Mouse (Mus musculus): ENCODE results near the gene Sltm. TPM values are rescaled to one million over a fixed set of nuclear protein-coding genes. Genes with fewer than 3 reads are reported as not detected.
"Not testable (repeated sequence)": the region's sequence is repeated elsewhere in the genome, so short reads cannot be mapped to it uniquely, and the experiment has no call there.

Gene Sltm
- polyA plus RNA-seq, 1 experiment from 2014 or later: 71.6 TPM

GRCm38 (mm10) chr9:70543985-70544384 lies 1.4 kb downstream of the Sltm start:
- H3K9me3 ChIP-seq (ENCODE audit: control insufficient read depth, low read length): no peaks in the 10 kb centered on the region
- no peak overlapping the region for H3K27ac ChIP-seq (ENCODE audit: low read depth, low read length)
- H3K4me2 ChIP-seq (replicated peaks; ENCODE audit: low read depth, low read length): peak overlapping the region; percentile 68
- peaks cover 8% of the 10 kb centered on the region; the same call in 1 of the 2 replicates for H3K4me1 ChIP-seq (ENCODE audit: control insufficient read depth, insufficient read depth, low read length)
- peak overlapping the region; percentile 96 for H3K4me3 ChIP-seq (ENCODE audit: low read length)
- H3K36me3 ChIP-seq (ENCODE audit: control insufficient read depth, insufficient read depth, low read length): peaks cover 8% of the 10 kb centered on the region; the same call in 1 of the 2 replicates
- H3K27me3 ChIP-seq (ENCODE audit: control insufficient read depth, insufficient read depth, low read length): no peaks in the 10 kb centered on the region
- peak overlapping the region; percentile 96; the same call in 1 of the 2 replicates for H3K9ac ChIP-seq (ENCODE audit: low read depth, low read length)
- 67% methylated on average over 5 of the region's 5 CpGs for WGBS
- ATAC-seq (ENCODE audit: low FRiP score, low TSS enrichment): no peak

DNA sequence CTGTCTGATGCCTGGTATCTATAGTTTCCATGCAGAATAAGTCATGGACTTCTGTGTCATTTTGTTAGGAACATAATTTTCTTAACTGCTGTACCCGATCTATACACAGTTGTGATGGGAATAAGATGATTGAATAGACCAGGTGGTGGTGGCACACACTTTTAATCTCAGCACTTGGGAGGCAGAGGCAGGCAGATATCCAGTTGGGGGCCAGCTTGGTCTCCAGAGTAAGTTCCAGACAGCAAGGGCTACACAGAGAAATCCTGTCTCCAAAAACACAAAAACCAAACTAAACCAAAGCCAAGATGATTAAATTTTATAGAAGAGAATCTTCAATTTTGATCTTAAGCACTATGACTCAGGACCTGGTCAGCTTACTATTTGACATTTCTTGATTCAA lies 2.3 kb downstream of the Sltm start:
- no peaks in the 10 kb centered on the region for H3K27me3 ChIP-seq (ENCODE audit: control insufficient read depth, insufficient read depth, low read length)
- peaks cover 8% of the 10 kb centered on the region; the same call in 1 of the 2 replicates for H3K36me3 ChIP-seq (ENCODE audit: control insufficient read depth, insufficient read depth, low read length)
- H3K9ac ChIP-seq (ENCODE audit: low read depth, low read length): no peak overlapping the region
- H3K4me2 ChIP-seq (replicated peaks; ENCODE audit: low read depth, low read length): no peak overlapping the region
- no peaks in the 10 kb centered on the region for H3K9me3 ChIP-seq (ENCODE audit: control insufficient read depth, low read length)
- no peak for ATAC-seq (ENCODE audit: low FRiP score, low TSS enrichment)
- H3K27ac ChIP-seq (ENCODE audit: low read depth, low read length): no peak overlapping the region
- H3K4me1 ChIP-seq (ENCODE audit: control insufficient read depth, insufficient read depth, low read length): peaks cover 8% of the 10 kb centered on the region; the same call in 1 of the 2 replicates
- 83% methylated on average over 1 of the region's 1 CpGs for WGBS
- H3K4me3 ChIP-seq (ENCODE audit: low read length): no peak overlapping the region

- peaks cover 12% of the 10 kb centered on the region; the same call in 1 of the 2 replicates for H3K36me3 ChIP-seq (ENCODE audit: control insufficient read depth, insufficient read depth, low read length)
- H3K9ac ChIP-seq (ENCODE audit: low read depth, low read length); H3K9me3 ChIP-seq (ENCODE audit: control insufficient read depth, low read length); ATAC-seq (ENCODE audit: low FRiP score, low TSS enrichment); H3K4me3 ChIP-seq (ENCODE audit: low read length); H3K4me2 ChIP-seq (replicated peaks; ENCODE audit: low read depth, low read length); H3K4me1 ChIP-seq (ENCODE audit: control insufficient read depth, insufficient read depth, low read length); H3K27me3 ChIP-seq (ENCODE audit: control insufficient read depth, insufficient read depth, low read length); H3K27ac ChIP-seq (ENCODE audit: low read depth, low read length): not testable (repeated sequence)
- WGBS: 86% methylated on average over 2 of the region's 3 CpGs
Measured at GRCm38 (mm10) chr9:70546576-70546975, 4.0 kb downstream of the Sltm start.

DNA sequence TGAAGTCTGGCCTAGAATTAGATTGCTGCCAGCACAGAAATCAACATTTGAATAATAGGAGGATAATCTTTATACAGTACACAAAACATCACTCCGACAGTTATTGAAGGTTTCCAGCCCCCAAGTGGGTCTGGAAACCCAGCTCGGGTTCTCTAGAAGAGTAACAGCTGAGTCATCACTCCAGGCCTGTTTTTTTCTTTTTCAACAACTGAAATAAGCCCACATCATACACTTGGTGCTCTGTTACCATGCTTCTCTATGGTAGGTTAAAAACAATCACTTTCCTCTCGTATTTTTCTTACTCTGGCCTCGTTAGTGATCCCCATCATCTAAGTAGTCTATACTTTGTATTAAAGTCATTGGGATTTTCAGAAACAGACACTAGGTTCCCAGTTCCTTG lies 5.8 kb downstream of the Sltm start:
- WGBS: 91% methylated on average over 4 of the region's 4 CpGs
- no peaks in the 10 kb centered on the region for H3K27me3 ChIP-seq (ENCODE audit: control insufficient read depth, insufficient read depth, low read length)
- H3K4me1 ChIP-seq (ENCODE audit: control insufficient read depth, insufficient read depth, low read length): peaks cover 8% of the 10 kb centered on the region; the same call in 1 of the 2 replicates
- H3K9me3 ChIP-seq (ENCODE audit: control insufficient read depth, low read length): peaks cover 5% of the 10 kb centered on the region; the same call in 1 of the 2 replicates
- H3K27ac ChIP-seq (ENCODE audit: low read depth, low read length): no peak overlapping the region
- H3K4me2 ChIP-seq (replicated peaks; ENCODE audit: low read depth, low read length): no peak overlapping the region
- ATAC-seq (ENCODE audit: low FRiP score, low TSS enrichment): no peak
- peaks cover 12% of the 10 kb centered on the region; the same call in 1 of the 2 replicates for H3K36me3 ChIP-seq (ENCODE audit: control insufficient read depth, insufficient read depth, low read length)
- no peak overlapping the region for H3K9ac ChIP-seq (ENCODE audit: low read depth, low read length)
- no peak overlapping the region for H3K4me3 ChIP-seq (ENCODE audit: low read length)

DNA sequence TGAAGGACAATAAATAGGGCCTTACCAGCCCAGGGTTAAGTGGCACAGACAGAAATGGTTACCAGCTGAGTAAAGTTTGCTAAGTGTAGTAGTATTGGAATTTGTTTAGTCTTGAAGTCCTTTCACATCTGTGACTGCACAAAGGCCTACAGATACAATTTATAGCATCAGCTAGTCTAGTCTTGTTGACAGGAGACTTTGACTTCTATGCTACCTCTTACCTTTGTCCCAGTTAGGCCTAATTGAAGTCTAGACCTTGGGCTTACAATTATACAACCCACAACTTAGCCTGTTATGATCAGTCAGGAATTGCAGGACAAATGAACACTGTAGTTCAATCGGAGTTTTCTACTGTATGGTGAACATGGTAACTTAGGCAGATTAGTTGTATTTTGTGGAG lies 9.0 kb downstream of the Sltm start:
- H3K9ac ChIP-seq (ENCODE audit: low read depth, low read length): no peak overlapping the region
- H3K9me3 ChIP-seq (ENCODE audit: control insufficient read depth, low read length): peaks cover 5% of the 10 kb centered on the region; the same call in 1 of the 2 replicates
- no peak for ATAC-seq (ENCODE audit: low FRiP score, low TSS enrichment)
- H3K27ac ChIP-seq (ENCODE audit: low read depth, low read length): no peak overlapping the region
- no peaks in the 10 kb centered on the region for H3K27me3 ChIP-seq (ENCODE audit: control insufficient read depth, insufficient read depth, low read length)
- H3K4me2 ChIP-seq (replicated peaks; ENCODE audit: low read depth, low read length): no peak overlapping the region
- H3K4me1 ChIP-seq (ENCODE audit: control insufficient read depth, insufficient read depth, low read length): no peaks in the 10 kb centered on the region
- peaks cover 15% of the 10 kb centered on the region; the same call in 1 of the 2 replicates for H3K36me3 ChIP-seq (ENCODE audit: control insufficient read depth, insufficient read depth, low read length)
- no peak overlapping the region for H3K4me3 ChIP-seq (ENCODE audit: low read length)
- 94% methylated on average over 1 of the region's 1 CpGs for WGBS

GRCm38 (mm10) chr9:70552233-70552632 lies 9.7 kb downstream of the Sltm start:
- H3K27ac ChIP-seq (ENCODE audit: low read depth, low read length); H3K4me1 ChIP-seq (ENCODE audit: control insufficient read depth, insufficient read depth, low read length); H3K4me3 ChIP-seq (ENCODE audit: low read length); H3K27me3 ChIP-seq (ENCODE audit: control insufficient read depth, insufficient read depth, low read length); H3K9ac ChIP-seq (ENCODE audit: low read depth, low read length); H3K9me3 ChIP-seq (ENCODE audit: control insufficient read depth, low read length); ATAC-seq (ENCODE audit: low FRiP score, low TSS enrichment); H3K4me2 ChIP-seq (replicated peaks; ENCODE audit: low read depth, low read length): not testable (repeated sequence)
- 91% methylated on average over 2 of the region's 2 CpGs for WGBS
- peaks cover 15% of the 10 kb centered on the region; the same call in 1 of the 2 replicates for H3K36me3 ChIP-seq (ENCODE audit: control insufficient read depth, insufficient read depth, low read length)

DNA sequence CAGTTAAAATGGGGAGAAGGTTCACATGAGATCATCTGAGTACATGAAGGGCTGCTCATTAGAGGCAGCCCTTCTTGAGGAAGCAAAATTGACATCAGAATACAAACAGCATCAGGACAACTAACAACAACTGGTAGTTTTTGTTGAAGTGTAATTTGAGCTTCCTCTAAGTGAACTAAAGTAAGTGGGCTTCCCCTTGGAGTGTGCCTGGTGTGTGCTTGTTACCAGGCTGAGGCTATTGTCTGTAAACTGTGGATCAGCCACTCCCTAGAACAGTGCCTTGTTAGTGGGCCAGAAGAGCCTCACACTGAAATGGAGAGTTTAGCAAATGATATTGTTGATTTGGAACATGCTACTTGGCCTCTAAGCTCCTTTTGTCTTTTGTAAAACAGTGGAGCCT lies 12.9 kb downstream of the Sltm start:
- Histone ChIP-seq H3K27ac (ENCODE audit: low read depth, low read length) (no peak overlapping the region), H3K4me2 (replicated peaks; ENCODE audit: low read depth, low read length) (no peak overlapping the region), H3K27me3 (ENCODE audit: control insufficient read depth, insufficient read depth, low read length) (no peaks in the 10 kb centered on the region), H3K4me1 (ENCODE audit: control insufficient read depth, insufficient read depth, low read length) (no peaks in the 10 kb centered on the region), H3K4me3 (ENCODE audit: low read length) (no peak overlapping the region), H3K9ac (ENCODE audit: low read depth, low read length) (no peak overlapping the region), H3K36me3 (ENCODE audit: control insufficient read depth, insufficient read depth, low read length) (peaks cover 11% of the 10 kb centered on the region; the same call in 1 of the 2 replicates), H3K9me3 (ENCODE audit: control insufficient read depth, low read length) (peaks cover 5% of the 10 kb centered on the region; the same call in 1 of the 2 replicates)
- ATAC-seq (ENCODE audit: low FRiP score, low TSS enrichment): no peak

GRCm38 (mm10) chr9:70556796-70557195 lies 14.2 kb downstream of the Sltm start:
- Histone ChIP-seq H3K9me3 (ENCODE audit: control insufficient read depth, low read length) (peaks cover 5% of the 10 kb centered on the region; the same call in 1 of the 2 replicates), H3K4me2 (replicated peaks; ENCODE audit: low read depth, low read length) (no peak overlapping the region), H3K27ac (ENCODE audit: low read depth, low read length) (no peak overlapping the region), H3K4me1 (ENCODE audit: control insufficient read depth, insufficient read depth, low read length) (no peaks in the 10 kb centered on the region), H3K36me3 (ENCODE audit: control insufficient read depth, insufficient read depth, low read length) (peaks cover 8% of the 10 kb centered on the region; the same call in 1 of the 2 replicates), H3K27me3 (ENCODE audit: control insufficient read depth, insufficient read depth, low read length) (no peaks in the 10 kb centered on the region), H3K4me3 (ENCODE audit: low read length) (no peak overlapping the region), H3K9ac (ENCODE audit: low read depth, low read length) (no peak overlapping the region)
- ATAC-seq (ENCODE audit: low FRiP score, low TSS enrichment): no peak
- WGBS: 87% methylated on average over 5 of the region's 5 CpGs

GRCm38 (mm10) chr9:70562825-70563224 lies 20.3 kb downstream of the Sltm start:
- Histone ChIP-seq H3K9me3 (ENCODE audit: control insufficient read depth, low read length) (no peaks in the 10 kb centered on the region), H3K27ac (ENCODE audit: low read depth, low read length) (no peak overlapping the region), H3K36me3 (ENCODE audit: control insufficient read depth, insufficient read depth, low read length) (peaks cover 12% of the 10 kb centered on the region; the same call in 1 of the 2 replicates), H3K4me2 (replicated peaks; ENCODE audit: low read depth, low read length) (no peak overlapping the region), H3K4me1 (ENCODE audit: control insufficient read depth, insufficient read depth, low read length) (no peaks in the 10 kb centered on the region), H3K27me3 (ENCODE audit: control insufficient read depth, insufficient read depth, low read length) (no peaks in the 10 kb centered on the region), H3K9ac (ENCODE audit: low read depth, low read length) (no peak overlapping the region), H3K4me3 (ENCODE audit: low read length) (no peak overlapping the region)
- WGBS: 93% methylated on average over 3 of the region's 3 CpGs
- no peak for ATAC-seq (ENCODE audit: low FRiP score, low TSS enrichment)

Data from kidney, embryonic 14.5 days (tissue).